Mouse (Mus musculus): ENCODE data around the gene Gabarap. TPM values are rescaled to one million over a fixed set of nuclear protein-coding genes. Genes with fewer than 3 reads are reported as not detected.
"Not testable (repeated sequence)": the region's sequence is repeated elsewhere in the genome, so short reads cannot be mapped to it uniquely, and the experiment has no call there.

Gabarap gene
- polyA plus RNA-seq, 1 experiment, result 334 TPM

DNA sequence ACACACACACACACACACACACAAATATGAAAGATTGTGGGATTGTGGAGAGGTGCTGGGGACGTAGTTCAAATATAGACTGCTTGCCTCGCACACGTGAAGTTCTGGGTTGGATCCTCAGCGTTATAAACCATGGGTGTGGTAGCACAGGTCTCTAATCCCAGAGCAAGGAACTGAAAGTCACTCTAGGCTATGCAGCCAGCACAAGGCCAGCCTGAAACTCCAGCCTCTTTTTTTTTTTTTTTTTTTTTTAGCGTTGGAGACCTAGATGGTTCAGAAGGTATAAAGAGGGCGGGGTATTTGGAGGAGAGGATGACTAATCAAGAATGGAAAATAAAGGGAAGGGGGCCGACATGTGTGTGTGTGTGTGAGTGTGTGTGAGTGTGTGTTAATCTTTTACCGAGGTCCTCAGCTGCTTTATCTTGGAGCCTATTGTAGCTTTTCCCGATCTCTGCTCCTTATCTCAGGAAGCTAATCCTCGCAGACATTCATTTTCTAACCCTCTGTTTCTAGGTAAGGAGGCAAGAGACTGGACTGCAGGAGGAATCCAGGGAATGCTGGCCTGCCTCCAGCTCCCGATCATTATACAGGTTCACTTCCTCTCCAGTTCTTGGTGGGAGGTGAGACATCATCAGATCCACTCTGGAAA, 37.6 kb upstream of the Gabarap start:
- TF ChIP-seq POLR2A (IDR thresholded peaks at IDR 0.05; ENCODE audit: extremely low read depth, insufficient read depth, low read length) (no peak), CTCF (IDR thresholded peaks at IDR 0.05; ENCODE audit: extremely low read depth, insufficient read depth, low read length) (no peak)
- H3K4me1 ChIP-seq (ENCODE audit: control insufficient read depth, insufficient read depth, low read length), result no peaks in the 10 kb centered on the region
- H3K27ac ChIP-seq (ENCODE audit: insufficient read depth, low read length), result no peak overlapping the region

DNA sequence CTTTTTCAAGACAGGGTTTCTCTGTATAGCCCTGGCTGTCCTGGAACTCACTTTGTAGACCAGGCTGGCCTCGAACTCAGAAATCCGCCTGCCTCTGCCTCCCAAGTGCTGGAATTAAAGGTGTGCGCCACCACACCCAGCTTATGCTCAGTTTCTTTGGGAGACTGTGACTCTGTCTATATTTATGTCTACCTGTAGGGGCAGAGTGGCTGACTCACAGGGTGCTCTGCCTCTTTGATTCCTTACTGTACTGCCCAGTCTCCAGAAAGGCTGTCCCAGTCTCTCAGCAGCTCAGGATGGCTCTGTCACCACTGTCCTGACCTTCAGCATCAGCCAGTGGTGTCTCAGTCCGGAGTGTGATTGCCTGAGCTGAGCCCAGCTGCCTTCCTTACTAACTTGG, 35.3 kb upstream of the Gabarap start:
- not testable (repeated sequence) for H3K27ac ChIP-seq (ENCODE audit: insufficient read depth, low read length); H3K4me1 ChIP-seq (ENCODE audit: control insufficient read depth, insufficient read depth, low read length); H3K4me3 ChIP-seq (ENCODE audit: insufficient read depth, low read length)

More for the DNA sequence above, 37.6 kb upstream of the Gabarap start:
- H3K4me3 ChIP-seq (ENCODE audit: insufficient read depth, low read length), result no peak overlapping the region

DNA sequence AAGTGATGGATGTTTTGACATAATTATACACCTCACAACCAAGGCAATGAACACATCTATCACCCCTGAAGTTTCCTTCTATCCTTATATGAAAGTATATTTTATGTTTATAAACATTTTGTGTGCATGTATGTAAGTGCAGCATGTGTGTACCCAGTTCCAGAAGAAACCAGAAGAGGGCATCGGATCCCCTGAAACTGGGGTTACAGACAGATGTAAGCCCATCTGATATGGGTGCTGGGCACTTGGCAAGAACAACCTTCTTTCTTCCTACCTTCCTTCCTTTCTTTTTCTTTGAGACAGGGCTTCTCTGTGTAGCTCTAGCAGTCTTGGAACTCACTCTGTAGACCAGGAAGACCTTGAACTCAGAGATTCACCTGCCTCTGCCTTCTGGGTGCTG, 34.7 kb upstream of the Gabarap start:
- TF ChIP-seq CTCF (IDR thresholded peaks at IDR 0.05; ENCODE audit: extremely low read depth, insufficient read depth, low read length) (no peak), POLR2A (IDR thresholded peaks at IDR 0.05; ENCODE audit: extremely low read depth, insufficient read depth, low read length) (no peak)

DNA sequence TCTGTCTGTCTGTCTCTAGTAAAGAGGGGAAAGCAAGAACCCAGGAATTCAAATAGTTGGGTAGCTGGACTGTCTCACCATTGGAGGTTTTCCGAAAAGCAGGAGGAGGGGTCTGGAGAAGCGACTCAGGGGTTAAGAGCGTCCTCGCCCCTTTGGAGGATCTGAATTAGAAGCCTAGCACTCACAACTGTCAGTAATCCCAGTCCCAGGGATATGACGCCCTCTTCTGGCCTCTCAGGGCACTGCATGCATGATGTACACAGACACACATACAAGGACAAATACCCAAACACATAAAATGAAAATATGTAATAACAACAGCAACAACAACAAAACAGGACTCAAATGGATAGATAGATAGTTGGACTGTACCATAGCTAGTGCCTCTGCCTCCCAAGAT, 30.3 kb upstream of the Gabarap start:
- no peaks in the 10 kb centered on the region for H3K4me1 ChIP-seq (ENCODE audit: control insufficient read depth, insufficient read depth, low read length)
- no peak overlapping the region for H3K4me3 ChIP-seq (ENCODE audit: insufficient read depth, low read length)
- TF ChIP-seq POLR2A (IDR thresholded peaks at IDR 0.05; ENCODE audit: extremely low read depth, insufficient read depth, low read length), result no peak
- H3K27ac ChIP-seq (ENCODE audit: insufficient read depth, low read length), result no peak overlapping the region

More for the DNA sequence above, 34.7 kb upstream of the Gabarap start:
- Histone ChIP-seq H3K27ac (ENCODE audit: insufficient read depth, low read length) (no peak overlapping the region), H3K4me1 (ENCODE audit: control insufficient read depth, insufficient read depth, low read length) (no peaks in the 10 kb centered on the region), H3K4me3 (ENCODE audit: insufficient read depth, low read length) (no peak overlapping the region)

DNA sequence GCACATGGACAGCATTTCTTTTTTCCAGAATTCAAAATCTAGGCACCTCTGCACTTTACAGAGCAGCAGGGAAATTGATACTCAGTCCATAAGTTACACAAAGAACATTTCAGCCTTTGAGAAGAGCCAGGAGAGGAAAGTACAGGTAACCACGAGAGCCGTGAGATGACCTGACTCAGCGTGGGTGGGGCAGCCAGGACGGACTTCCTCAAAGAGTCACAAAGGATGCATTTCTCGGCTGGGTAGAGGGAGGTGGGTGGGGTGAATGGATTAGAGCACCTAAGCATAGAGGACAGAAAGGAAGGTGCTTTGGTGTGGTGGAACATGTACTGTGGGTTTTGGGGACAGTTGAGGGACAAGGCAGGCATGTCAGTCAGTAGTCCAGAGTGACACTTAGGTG, 29.1 kb upstream of the Gabarap start:
- H3K4me3 ChIP-seq (ENCODE audit: insufficient read depth, low read length), result no peak overlapping the region
- no peak overlapping the region for H3K27ac ChIP-seq (ENCODE audit: insufficient read depth, low read length)
- TF ChIP-seq POLR2A (IDR thresholded peaks at IDR 0.05; ENCODE audit: extremely low read depth, insufficient read depth, low read length) (no peak), CTCF (IDR thresholded peaks at IDR 0.05; ENCODE audit: extremely low read depth, insufficient read depth, low read length) (no peak)
- no peaks in the 10 kb centered on the region for H3K4me1 ChIP-seq (ENCODE audit: control insufficient read depth, insufficient read depth, low read length)

DNA sequence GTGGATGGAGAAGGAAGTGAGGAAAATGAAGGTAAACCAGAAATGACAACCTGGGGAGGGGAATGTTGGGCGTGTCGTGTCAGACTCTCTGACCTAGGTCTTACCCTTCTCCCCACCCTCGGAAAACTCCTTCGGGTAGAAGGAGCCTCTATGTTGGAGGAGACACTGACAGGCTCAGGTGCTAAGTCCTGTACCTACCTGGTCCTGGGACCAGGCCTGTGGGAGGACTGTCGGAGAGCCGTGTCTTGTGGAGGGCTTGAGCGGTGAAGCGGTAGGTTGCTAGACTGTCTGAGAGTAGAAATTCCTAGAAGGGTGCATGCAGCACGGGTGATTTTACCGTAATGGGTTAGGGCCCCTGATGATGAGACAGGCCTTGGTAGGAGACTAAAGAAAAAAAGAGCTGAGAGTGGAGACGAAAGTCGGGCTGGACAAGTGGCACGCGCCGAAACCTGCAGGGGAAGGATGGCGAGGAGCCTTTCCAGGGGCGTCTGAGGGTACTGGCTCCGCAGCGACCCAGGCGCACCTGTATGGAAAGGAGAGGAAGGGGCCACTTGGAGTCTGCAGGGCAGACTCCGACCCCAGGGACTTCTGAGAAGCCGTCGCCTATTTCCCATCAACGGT, 26.2 kb upstream of the Gabarap start, which contains the start of gene Cldn7:
Gene Cldn7, plus strand, starts transcription at position 130 of the 621 bp plus-strand sequence.
- Histone ChIP-seq H3K4me1 (ENCODE audit: control insufficient read depth, insufficient read depth, low read length) (no peaks in the 10 kb centered on the region), H3K27ac (ENCODE audit: insufficient read depth, low read length) (no peak within 1 kb of the TSS), H3K4me3 (ENCODE audit: insufficient read depth, low read length) (no peak within 1 kb of the TSS)
- no peak for TF ChIP-seq CTCF (IDR thresholded peaks at IDR 0.05; ENCODE audit: extremely low read depth, insufficient read depth, low read length)
- no peak for TF ChIP-seq POLR2A (IDR thresholded peaks at IDR 0.05; ENCODE audit: extremely low read depth, insufficient read depth, low read length)

DNA sequence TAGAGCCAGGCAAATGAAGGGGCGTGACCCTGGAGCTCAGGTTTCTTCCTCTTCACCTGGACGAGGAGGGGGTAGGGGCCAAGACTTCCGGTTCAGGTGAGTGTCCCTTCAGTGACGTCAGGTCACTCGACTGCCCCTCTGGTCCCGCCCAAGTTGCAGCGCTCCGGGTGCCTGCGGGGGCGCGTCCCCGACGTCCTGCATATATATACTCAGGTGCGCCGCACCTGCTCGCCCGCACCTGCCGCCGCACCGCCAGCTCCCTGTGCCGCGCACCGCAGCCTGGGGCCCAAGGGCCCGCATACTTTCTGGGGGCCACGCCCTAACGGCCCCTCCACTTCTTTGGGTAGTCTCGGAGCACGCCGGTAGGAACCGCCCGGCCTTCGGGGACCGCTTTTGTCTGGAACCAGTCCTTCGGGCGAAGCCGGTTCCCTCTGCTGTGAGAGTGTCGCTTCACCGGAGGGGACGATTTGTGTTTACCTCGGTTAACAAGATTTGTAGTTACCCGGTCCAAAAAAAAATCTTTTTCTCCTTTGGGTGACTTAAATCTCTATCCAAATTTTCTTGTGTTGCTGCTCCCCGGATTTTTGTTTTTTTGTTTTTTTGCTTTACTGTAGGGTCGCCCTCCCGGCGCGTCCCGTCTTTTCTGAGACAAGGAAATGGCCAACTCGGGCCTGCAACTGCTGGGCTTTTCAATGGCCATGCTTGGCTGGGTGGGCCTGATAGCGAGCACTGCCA, 25.5 kb upstream of the Gabarap start:
- no peak overlapping the region for H3K4me3 ChIP-seq (ENCODE audit: insufficient read depth, low read length)
- no peaks in the 10 kb centered on the region for H3K4me1 ChIP-seq (ENCODE audit: control insufficient read depth, insufficient read depth, low read length)
- no peak overlapping the region for H3K27ac ChIP-seq (ENCODE audit: insufficient read depth, low read length)
- TF ChIP-seq POLR2A (IDR thresholded peaks at IDR 0.05; ENCODE audit: extremely low read depth, insufficient read depth, low read length), result no peak
- no peak for TF ChIP-seq CTCF (IDR thresholded peaks at IDR 0.05; ENCODE audit: extremely low read depth, insufficient read depth, low read length)

DNA sequence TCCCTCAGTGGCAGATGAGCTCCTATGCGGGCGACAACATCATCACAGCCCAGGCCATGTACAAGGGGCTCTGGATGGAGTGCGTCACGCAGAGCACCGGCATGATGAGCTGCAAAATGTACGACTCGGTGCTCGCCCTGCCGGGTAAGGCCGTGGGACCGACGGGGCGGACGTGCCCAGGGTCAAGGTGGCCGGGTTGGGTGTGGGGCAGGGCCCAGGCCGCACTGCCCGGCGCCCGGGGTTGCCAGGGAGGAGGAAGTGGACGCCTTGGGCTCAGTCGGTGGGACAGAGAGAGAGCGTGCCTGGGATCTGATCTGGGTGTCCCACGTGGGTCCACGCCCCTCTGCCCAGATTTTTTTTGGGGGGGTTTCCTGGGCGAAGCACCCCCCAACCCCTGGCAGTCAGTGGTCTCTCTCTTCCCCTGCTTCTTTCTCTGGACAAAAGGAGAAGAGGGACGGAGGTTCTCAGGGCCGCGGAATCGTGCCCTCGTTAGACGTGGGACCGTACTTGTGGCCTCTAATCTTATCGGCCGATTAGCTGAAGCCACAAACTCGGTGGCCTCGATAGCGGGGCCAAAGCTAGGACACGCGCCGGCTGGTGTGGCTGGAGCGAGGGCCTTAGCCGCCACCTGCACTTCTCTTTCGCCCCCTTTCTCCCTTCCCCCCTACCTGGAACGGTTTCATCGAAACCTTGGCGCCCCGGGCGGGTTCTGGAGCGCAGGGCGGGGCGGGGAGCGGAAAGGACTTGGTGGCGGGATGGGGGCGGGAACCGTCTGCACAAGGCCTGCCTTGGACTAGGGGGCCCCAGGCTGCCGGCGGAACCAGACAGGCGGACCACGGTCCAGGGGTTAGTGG, 24.7 kb upstream of the Gabarap start:
- Histone ChIP-seq H3K27ac (ENCODE audit: insufficient read depth, low read length) (no peak overlapping the region), H3K4me1 (ENCODE audit: control insufficient read depth, insufficient read depth, low read length) (no peaks in the 10 kb centered on the region), H3K4me3 (ENCODE audit: insufficient read depth, low read length) (no peak overlapping the region)
- TF ChIP-seq POLR2A (IDR thresholded peaks at IDR 0.05; ENCODE audit: extremely low read depth, insufficient read depth, low read length), result no peak

DNA sequence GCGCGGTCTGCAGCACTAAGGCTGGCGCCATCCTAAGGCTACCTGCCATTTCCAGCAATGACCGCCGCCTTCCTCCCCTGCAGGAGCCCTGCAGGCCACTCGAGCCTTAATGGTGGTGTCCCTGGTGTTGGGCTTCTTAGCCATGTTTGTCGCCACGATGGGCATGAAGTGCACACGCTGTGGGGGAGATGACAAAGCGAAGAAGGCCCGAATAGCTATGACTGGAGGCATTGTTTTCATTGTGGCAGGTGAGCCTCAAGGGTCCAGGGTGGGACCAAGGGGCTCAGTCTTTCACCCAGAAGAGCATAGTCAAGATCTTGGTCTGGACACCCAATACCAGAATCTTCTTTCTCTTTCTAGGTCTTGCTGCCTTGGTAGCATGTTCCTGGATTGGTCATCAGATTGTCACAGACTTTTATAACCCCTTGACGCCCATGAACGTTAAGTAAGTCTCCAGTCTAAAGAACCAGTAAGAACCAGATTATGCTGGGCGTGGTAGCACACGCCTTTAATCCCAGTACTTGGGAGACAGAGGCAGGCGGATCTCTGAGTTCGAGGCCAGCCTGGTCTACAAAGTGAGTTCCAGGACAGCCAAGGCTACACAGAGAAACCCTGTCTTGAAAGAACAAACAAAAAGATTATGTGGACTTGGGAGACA, 24.0 kb upstream of the Gabarap start:
- H3K27ac ChIP-seq (ENCODE audit: insufficient read depth, low read length), result no peak overlapping the region
- no peak overlapping the region for H3K4me3 ChIP-seq (ENCODE audit: insufficient read depth, low read length)
- TF ChIP-seq POLR2A (IDR thresholded peaks at IDR 0.05; ENCODE audit: extremely low read depth, insufficient read depth, low read length), result no peak
- no peak for TF ChIP-seq CTCF (IDR thresholded peaks at IDR 0.05; ENCODE audit: extremely low read depth, insufficient read depth, low read length)
- no peaks in the 10 kb centered on the region for H3K4me1 ChIP-seq (ENCODE audit: control insufficient read depth, insufficient read depth, low read length)
